Mouse (Mus musculus) ES-E14 (cell line): ENCODE measurements around the gene Zfp568.

Experiments
- HCFC1 ChIP-seq: IDR thresholded peaks from 2 replicates; pipeline ENCODE4 v1.6.1; 2012; ENCODE audit warnings: low read length, inconsistent platforms, borderline replicate concordance; ENCODE audit not compliant: insufficient read depth
- ZC3H11A ChIP-seq: IDR thresholded peaks from 2 replicates; pipeline ENCODE4 v1.6.1; 2012; ENCODE audit warnings: low read depth, mild to moderate bottlenecking, inconsistent platforms, low read length, borderline replicate concordance
- ZNF384 ChIP-seq: IDR thresholded peaks from 2 replicates; pipeline ENCODE4 v1.6.1; 2012; ENCODE audit warnings: low read depth, low read length, inconsistent platforms

DNA sequence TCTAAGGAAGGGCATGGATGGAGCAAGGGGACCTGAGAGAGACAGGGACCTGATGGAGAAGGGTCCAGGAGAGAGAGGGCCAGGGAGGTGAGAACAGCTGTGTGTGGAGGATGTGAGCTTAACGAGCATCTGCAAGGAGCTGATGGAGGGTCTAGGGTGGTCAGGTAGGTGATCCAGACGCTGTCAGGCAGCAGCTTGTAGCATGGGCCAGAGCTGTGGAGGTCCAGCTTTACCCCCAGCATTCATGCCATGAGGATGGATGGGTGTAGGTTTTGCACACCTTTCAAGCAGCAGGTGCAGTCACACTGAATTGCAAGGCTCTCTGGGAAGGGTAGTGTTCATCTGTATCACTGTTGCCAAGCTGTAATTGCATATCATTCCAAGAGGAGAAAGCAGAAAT, 35.8 kb downstream of the Zfp568 start:
- TF ChIP-seq ZC3H11A (no peak), ZNF384 (no peak), HCFC1 (no peak)
